Mouse (Mus musculus) liver, adult 2 months (tissue): ENCODE measurements at regions not wholly inside any gene's neighbourhood (a gene's known extent, or its start where the extent isn't known, plus 50 kb on each side); places are given as distances from the start of the nearest gene placed in this dataset.

Experiments used
- CTCF ChIP-seq: fragments of 200-500 bp; IDR thresholded peaks from 2 replicates; pipeline ENCODE4 v1.5.1; 2011; ENCODE audit warnings: low read depth, low read length, control low read depth
- POLR2A ChIP-seq: fragments of 200-500 bp; IDR thresholded peaks from 2 replicates; pipeline ENCODE4 v1.6.1; 2011; ENCODE audit warnings: low read length, control low read depth; ENCODE audit not compliant: insufficient read depth; ENCODE audit errors: extremely low read depth

DNA sequence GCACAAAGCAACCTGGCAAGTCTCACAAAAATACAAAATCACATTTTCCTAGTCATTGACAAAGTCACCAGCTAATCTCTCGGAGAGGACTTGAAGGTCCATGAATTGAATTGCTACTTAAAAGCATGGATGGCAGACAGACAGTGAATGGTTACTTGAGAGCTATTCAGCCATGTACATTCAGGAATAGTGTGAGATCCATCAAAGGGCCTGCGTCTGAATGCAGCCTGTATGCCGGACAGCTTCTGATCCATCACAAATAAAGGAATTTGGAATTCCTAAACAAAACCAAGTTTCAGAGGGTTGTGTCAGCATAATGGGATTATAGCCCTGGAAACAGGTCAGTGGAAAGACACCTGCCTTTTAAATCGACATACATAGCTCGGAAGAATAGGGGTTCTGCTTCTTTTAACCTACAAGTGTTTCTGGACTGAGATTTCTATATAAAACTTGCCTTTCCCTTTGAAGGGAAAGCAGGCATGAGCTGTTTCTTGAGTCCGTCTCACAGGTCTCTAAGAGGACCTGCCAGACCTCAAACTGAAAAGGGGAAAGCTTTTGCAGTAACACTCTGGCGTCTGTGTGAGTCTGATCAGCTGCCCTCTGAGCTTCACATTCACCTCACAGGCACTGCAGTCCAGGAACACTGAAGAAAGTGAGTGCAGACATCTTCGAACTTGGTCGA is 144.1 kb upstream of the Nabp1 start:
- TF ChIP-seq CTCF (no peak), POLR2A (no peak)
